Mouse (Mus musculus) heart, embryonic 14.5 days (tissue): ENCODE results near the gene Mettl24. TPM values are rescaled to one million over a fixed set of nuclear protein-coding genes. Genes with fewer than 3 reads are reported as not detected.

Experiments used
- ATAC-seq: fragments of 200-750 bp; cut with Nextera tagmentation; 2 replicates; pipeline ENCODE4 v1.8.0; 2017; ENCODE audit warnings: low read depth, moderate TSS enrichment; ENCODE audit not compliant: insufficient number of reproducible peaks, insufficient read depth, low FRiP score
- H3K27ac ChIP-seq, 2 experiments: fragments of 200-500 bp in 1 of 2; fragments of 300-500 bp in 1 of 2; sonication (generic) in 1 of 2; replicated peaks in 1 of 2; 2 replicates each; pipeline ENCODE4 v1.5.1; 2012 to 2014; ENCODE audit warnings: low read depth in 2 of 2, low read length in 2 of 2, control low read depth in 1 of 2, mild to moderate bottlenecking in 1 of 2, mixed read lengths in 1 of 2; ENCODE audit not compliant: control insufficient read depth in 1 of 2, insufficient read depth in 1 of 2
- H3K27me3 ChIP-seq: fragments of 300-500 bp; sonication (generic); 2 replicates; pipeline ENCODE4 v1.6.1; 2014; ENCODE audit warnings: mild to moderate bottlenecking, low read length, control low read depth; ENCODE audit not compliant: control insufficient read depth, insufficient read depth
- H3K36me3 ChIP-seq: fragments of 300-500 bp; sonication (generic); 2 replicates; pipeline ENCODE4 v1.6.1; 2014; ENCODE audit warnings: mild to moderate bottlenecking, control low read depth, low read length, mixed read lengths; ENCODE audit not compliant: control insufficient read depth, insufficient read depth
- H3K4me1 ChIP-seq, 2 experiments: fragments of 200-500 bp in 1 of 2; fragments of 300-500 bp in 1 of 2; sonication (generic) in 1 of 2; 2 replicates each; pipeline ENCODE4 v1.6.1; 2012 to 2014; ENCODE audit warnings: low read length in 2 of 2, control low read depth in 1 of 2, mixed read lengths in 1 of 2; ENCODE audit not compliant: control insufficient read depth in 2 of 2, insufficient read depth in 2 of 2
- H3K4me2 ChIP-seq: fragments of 300-500 bp; sonication (generic); 2 replicates; pipeline ENCODE4 v1.6.1; 2014; ENCODE audit warnings: mild to moderate bottlenecking, low read length
- H3K4me3 ChIP-seq, 2 experiments: fragments of 200-500 bp in 1 of 2; fragments of 300-500 bp in 1 of 2; sonication (generic) in 1 of 2; 2 replicates each; pipeline ENCODE4 v1.5.1; 2012 to 2014; ENCODE audit warnings: low read length in 2 of 2, mild to moderate bottlenecking in 2 of 2, control low read depth in 1 of 2, low read depth in 1 of 2, moderate library complexity in 1 of 2; ENCODE audit not compliant: control insufficient read depth in 1 of 2, insufficient read depth in 1 of 2
- H3K9ac ChIP-seq: fragments of 300-500 bp; sonication (generic); 2 replicates; pipeline ENCODE4 v1.6.1; 2014; ENCODE audit warnings: mild to moderate bottlenecking, low read length
- H3K9me3 ChIP-seq: fragments of 300-500 bp; sonication (generic); 2 replicates; pipeline ENCODE4 v1.6.1; 2016; ENCODE audit warnings: low read length, control low read depth; ENCODE audit not compliant: control insufficient read depth
- WGBS: fragments of 180-500 bp; shearing (Covaris S2); extraction: QIAGEN DNeasy Blood & Tissue Kit; methylation state at CpG from one replicate; pipeline ENCODE4 v1.1.7; 2014; 5-methylcytosine and 5-hydroxymethylcytosine counted together
- polyA plus RNA-seq: library from polyadenylated mRNA; unstranded; fragments of >200 nt; fragmentation: Nextera tagmentation; extraction: Ambion mirVana; gene quantifications from 2 replicates; pipeline ENCODE4 v1.2.1, GENCODE M21; 2014

Gene Mettl24
- polyA plus RNA-seq, 1 experiment from 2014 or later: 3.6 TPM

GRCm38 (mm10) chr10:40685641-40686040 lies 2.6 kb downstream of the Mettl24 start:
- Histone ChIP-seq H3K9me3 (no peaks in the 10 kb centered on the region), H3K27me3 (no peaks in the 10 kb centered on the region)
- no peak for ATAC-seq

DNA sequence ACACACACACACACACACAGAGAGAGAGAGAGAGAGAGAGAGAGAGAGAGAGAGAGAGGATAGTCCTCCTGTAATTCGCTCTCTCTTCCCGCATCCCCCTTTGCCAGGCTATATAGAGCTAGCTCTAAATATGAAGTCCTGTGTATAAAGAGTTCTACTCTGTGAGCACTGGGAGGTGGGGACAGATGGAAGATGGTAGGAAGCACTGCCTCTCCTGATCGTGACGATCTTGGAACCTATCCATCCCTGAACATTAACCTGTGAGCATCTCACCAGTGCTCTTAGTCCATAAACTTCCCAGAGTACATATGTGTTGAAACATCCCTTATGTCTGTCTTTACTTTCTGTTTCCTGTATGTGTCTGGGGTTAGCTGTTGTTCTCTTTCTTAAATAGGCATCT lies 3.9 kb downstream of the Mettl24 start:
- H3K27ac ChIP-seq: no peak overlapping the region
- no peak overlapping the region for H3K9ac ChIP-seq
- H3K4me2 ChIP-seq: no peak overlapping the region
- ATAC-seq: no peak
- H3K4me1 ChIP-seq: peaks cover 5 to 13% of the 10 kb centered on the region in 2 experiments; a peak in 3 of 4 replicates
- no peak overlapping the region for H3K4me3 ChIP-seq
- H3K9me3 ChIP-seq: no peaks in the 10 kb centered on the region
- H3K36me3 ChIP-seq: no peaks in the 10 kb centered on the region
- no peaks in the 10 kb centered on the region for H3K27me3 ChIP-seq
- WGBS: 86% methylated on average over 4 of the region's 4 CpGs

More at GRCm38 (mm10) chr10:40685641-40686040, 2.6 kb downstream of the Mettl24 start:
- no peak overlapping the region for H3K4me2 ChIP-seq
- no peaks in the 10 kb centered on the region for H3K36me3 ChIP-seq
- 68% methylated on average over 8 of the region's 8 CpGs for WGBS
- peaks cover 5 to 13% of the 10 kb centered on the region in 2 experiments; a peak in 3 of 4 replicates for H3K4me1 ChIP-seq
- no peak overlapping the region for H3K27ac ChIP-seq
- no peak overlapping the region for H3K4me3 ChIP-seq
- no peak overlapping the region for H3K9ac ChIP-seq

DNA sequence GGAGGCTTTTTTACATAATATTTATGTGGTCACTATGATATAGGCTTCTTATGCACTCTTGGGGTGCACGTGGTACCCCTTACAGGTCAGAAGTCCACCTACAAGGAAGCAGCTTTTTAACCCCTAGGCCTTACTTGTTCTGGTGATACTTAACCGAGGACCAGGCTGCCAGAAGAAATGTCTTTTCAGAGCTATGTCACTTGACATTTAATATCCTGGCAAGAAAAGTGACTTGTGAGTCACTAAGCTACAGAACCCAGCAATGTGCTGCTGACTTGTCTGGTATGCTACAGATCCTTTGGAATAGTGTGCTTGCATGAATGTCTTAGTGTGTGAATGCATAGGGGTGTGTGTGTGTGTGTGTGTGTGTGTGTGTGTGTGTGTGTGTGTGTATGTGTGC lies 4.3 kb downstream of the Mettl24 start:
- H3K27me3 ChIP-seq: no peaks in the 10 kb centered on the region
- ATAC-seq: no peak
- H3K36me3 ChIP-seq: no peaks in the 10 kb centered on the region
- no peak overlapping the region for H3K4me3 ChIP-seq
- H3K4me1 ChIP-seq: peaks cover 4 to 9% of the 10 kb centered on the region in 2 experiments; a peak in 3 of 4 replicates
- H3K9ac ChIP-seq: no peak overlapping the region
- WGBS: 75% methylated on average over 2 of the region's 2 CpGs
- no peak overlapping the region for H3K27ac ChIP-seq
- no peaks in the 10 kb centered on the region for H3K9me3 ChIP-seq
- H3K4me2 ChIP-seq: no peak overlapping the region

- ATAC-seq: no peak
- WGBS: 66% methylated on average over 6 of the region's 6 CpGs
- peaks cover 3 to 5% of the 10 kb centered on the region in 2 experiments; a peak in 2 of 4 replicates for H3K4me1 ChIP-seq
- no peaks in the 10 kb centered on the region for H3K27me3 ChIP-seq
- H3K36me3 ChIP-seq: no peaks in the 10 kb centered on the region
- H3K9ac ChIP-seq: no peak overlapping the region
- H3K4me2 ChIP-seq: no peak overlapping the region
- H3K9me3 ChIP-seq: no peaks in the 10 kb centered on the region
- no peak overlapping the region for H3K27ac ChIP-seq
- no peak overlapping the region for H3K4me3 ChIP-seq
Measured at GRCm38 (mm10) chr10:40688266-40688665, 5.2 kb downstream of the Mettl24 start.

GRCm38 (mm10) chr10:40688873-40689272 lies 5.8 kb downstream of the Mettl24 start:
- Histone ChIP-seq H3K9ac (no peak overlapping the region), H3K27me3 (no peaks in the 10 kb centered on the region), H3K4me1 (peaks cover under 1 to 1% of the 10 kb centered on the region in 2 experiments; a peak in 2 of 4 replicates), H3K27ac (no peak overlapping the region), H3K36me3 (no peaks in the 10 kb centered on the region), H3K9me3 (no peaks in the 10 kb centered on the region), H3K4me3 (no peak overlapping the region), H3K4me2 (no peak overlapping the region)
- WGBS: 45% methylated on average over 1 of the region's 1 CpGs
- no peak for ATAC-seq

- H3K9me3 ChIP-seq: no peaks in the 10 kb centered on the region
- no peaks in the 10 kb centered on the region for H3K36me3 ChIP-seq
- 81% methylated on average over 4 of the region's 4 CpGs for WGBS
- H3K9ac ChIP-seq: no peak overlapping the region
- no peak for ATAC-seq
- no peak overlapping the region for H3K4me3 ChIP-seq
- H3K27ac ChIP-seq: no peak overlapping the region
- H3K27me3 ChIP-seq: no peaks in the 10 kb centered on the region
- peaks cover 2 to 11% of the 10 kb centered on the region in 2 experiments; a peak in 2 of 4 replicates for H3K4me1 ChIP-seq
- H3K4me2 ChIP-seq: no peak overlapping the region
Measured at GRCm38 (mm10) chr10:40698652-40699051, 15.6 kb downstream of the Mettl24 start.

DNA sequence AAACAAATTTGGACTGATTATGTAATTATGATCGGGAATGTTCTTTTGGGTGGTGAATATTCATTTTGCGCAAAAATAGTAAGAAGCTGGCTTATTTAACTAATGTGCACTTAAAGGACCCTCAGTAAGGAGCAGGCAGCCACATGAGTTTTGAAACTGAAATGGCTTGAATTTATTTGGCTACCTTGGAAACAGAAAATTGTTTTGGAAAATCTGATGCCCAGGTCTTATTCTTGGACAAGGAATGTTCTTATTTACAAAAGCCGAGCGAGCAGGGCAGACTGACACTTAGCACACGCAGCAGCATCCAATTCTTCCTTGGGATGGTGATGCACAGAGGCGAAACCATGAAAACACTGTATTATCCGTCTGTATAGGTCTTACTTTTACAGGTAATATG lies 28.0 kb downstream of the Mettl24 start:
- ATAC-seq: no peak
- Histone ChIP-seq H3K9me3 (no peaks in the 10 kb centered on the region), H3K27me3 (no peaks in the 10 kb centered on the region), H3K4me3 (no peak overlapping the region), H3K4me1 (peaks cover 0 to 2% of the 10 kb centered on the region in 2 experiments; a peak in 2 of 4 replicates), H3K27ac (no peak overlapping the region), H3K4me2 (no peak overlapping the region), H3K9ac (no peak overlapping the region), H3K36me3 (no peaks in the 10 kb centered on the region)
- 69% methylated on average over 7 of the region's 7 CpGs for WGBS

- Histone ChIP-seq H3K4me1 (peaks cover 0 to 5% of the 10 kb centered on the region in 2 experiments; a peak in 3 of 4 replicates), H3K27me3 (no peaks in the 10 kb centered on the region), H3K9ac (no peak overlapping the region), H3K36me3 (no peaks in the 10 kb centered on the region), H3K27ac (no peak overlapping the region), H3K9me3 (no peaks in the 10 kb centered on the region), H3K4me2 (no peak overlapping the region), H3K4me3 (no peak overlapping the region)
- ATAC-seq: peak; percentile 47; the same call in 1 of the 2 replicates
- WGBS: 32% methylated on average over 9 of the region's 9 CpGs
Measured at GRCm38 (mm10) chr10:40713018-40713608, 30.0 kb downstream of the Mettl24 start.
